ENCODE assay signal across 20 mouse cellular contexts in the genomic region with DNA sequence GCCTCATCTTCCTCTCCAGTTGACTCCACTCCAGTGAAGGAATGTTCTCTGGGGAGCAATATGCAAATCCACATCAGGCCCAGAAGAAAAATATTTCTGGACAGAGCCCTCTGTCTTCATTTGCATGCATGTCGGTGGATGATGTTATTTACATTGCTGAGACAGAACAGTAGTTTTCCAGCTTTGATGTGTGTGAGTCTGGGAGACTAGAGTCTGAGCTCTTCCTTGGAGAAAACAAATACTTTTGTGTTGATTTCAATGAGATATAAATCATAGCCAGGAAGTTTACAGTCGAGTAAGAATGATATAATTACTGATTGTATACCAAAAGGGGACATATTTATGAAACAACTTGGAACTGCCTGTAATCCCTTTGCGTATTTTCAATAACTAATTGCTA.
"Had no signal": no experiment of that assay in that cellular context is flagged by ENCODE, and none has a peak within 500 bp of the region (broad histone marks: within the 10 kb centered on the region; RNA-seq: fewer than 3 reads in every experiment).

No protein-coding gene starts in this region.

- H3K4me2 ChIP-seq: limb, embryonic 15.5 days; liver, embryonic 12.5 days; liver, embryonic 15.5 days; midbrain, embryonic 13.5 days; neural tube, embryonic 13.5 days; stomach, embryonic 15.5 days had no signal

- ATAC-seq: hindbrain, postnatal 0 days; inflammation-experienced regulatory T-cells, adult 6 months; liver, embryonic 12.5 days; midbrain, embryonic 13.5 days; midbrain, embryonic 16.5 days had no signal

- H3K9ac ChIP-seq: limb, embryonic 15.5 days; liver, embryonic 12.5 days; liver, embryonic 15.5 days; midbrain, embryonic 13.5 days; neural tube, embryonic 13.5 days; stomach, embryonic 15.5 days had no signal

- H3K9me3 ChIP-seq: limb, embryonic 15.5 days; liver, embryonic 12.5 days; liver, embryonic 15.5 days; midbrain, embryonic 13.5 days; neural tube, embryonic 13.5 days; stomach, embryonic 15.5 days had no signal

- H3K4me1 ChIP-seq: liver, embryonic 15.5 days; stomach, embryonic 15.5 days had no signal

- H3K27me3 ChIP-seq: liver, embryonic 12.5 days; liver, embryonic 15.5 days; stomach, embryonic 15.5 days had no signal

- H3K4me3 ChIP-seq: layer of hippocampus, adult 2 months; limb, embryonic 15.5 days; liver, embryonic 12.5 days; liver, embryonic 15.5 days; midbrain, embryonic 13.5 days; myocyte; neural tube, embryonic 13.5 days; stomach, embryonic 15.5 days had no signal

- H3K27ac ChIP-seq: hindbrain, postnatal 0 days; layer of hippocampus, adult 2 months; limb, embryonic 15.5 days; liver, embryonic 12.5 days; liver, embryonic 15.5 days; midbrain, embryonic 13.5 days; neural tube, embryonic 13.5 days; stomach, embryonic 15.5 days had no signal

- DNase-seq: kidney, adult 11 months; kidney, adult 9 months; kidney, postnatal 25 days; layer of hippocampus, adult 9-11 months; lung, adult 2 months; retina, postnatal 1 day; right cerebral cortex, postnatal 25 days; spleen, adult 18-20 months; thymus, postnatal 25 days had no signal

- H3K36me3 ChIP-seq: limb, embryonic 15.5 days; liver, embryonic 12.5 days; liver, embryonic 15.5 days; midbrain, embryonic 13.5 days; neural tube, embryonic 13.5 days; stomach, embryonic 15.5 days had no signal
